Mouse (Mus musculus) lung, adult 2 months (tissue): ENCODE measurements at regions not wholly inside any gene's neighbourhood (a gene's known extent, or its start where the extent isn't known, plus 50 kb on each side); places are given as distances from the start of the nearest gene placed in this dataset.
"Not testable (repeated sequence)": the region's sequence is repeated elsewhere in the genome, so short reads cannot be mapped to it uniquely, and the experiment has no call there.

Source experiments
- DNase-seq: peaks from one replicate; pipeline ENCODE4 v3.0.0; 2022
- H3K4me1 ChIP-seq: fragments of 200-500 bp; 2 replicates; pipeline ENCODE4 v1.6.1; 2011; ENCODE audit warnings: low read length; ENCODE audit not compliant: control insufficient read depth, insufficient read depth
- H3K4me3 ChIP-seq: fragments of 200-500 bp; replicated peaks from 2 replicates; pipeline ENCODE3; 2011; ENCODE audit warnings: low read depth, mild to moderate bottlenecking, control low read depth, low read length; ENCODE audit errors: extremely low read depth
- CTCF ChIP-seq: fragments of 200-500 bp; IDR thresholded peaks from 2 replicates; pipeline ENCODE4 v1.5.1; 2011; ENCODE audit warnings: mild to moderate bottlenecking, low read length, control low read depth; ENCODE audit not compliant: insufficient read depth
- POLR2A ChIP-seq: fragments of 200-500 bp; IDR thresholded peaks from 2 replicates; pipeline ENCODE4 v1.6.1; 2011; ENCODE audit warnings: low read depth, mild to moderate bottlenecking, control low read depth, low read length, borderline replicate concordance; ENCODE audit errors: extremely low read depth
- WGBS: fragments of 180-500 bp; shearing (Covaris S2); methylation state at CpG from one replicate; pipeline ENCODE4 v1.1.7; 2018; 5-methylcytosine and 5-hydroxymethylcytosine counted together

GRCm38 (mm10) chr8:35144401-35144800, 621.2 kb upstream of the Gm19410 start:
- 30% methylated on average over 4 of the region's 4 CpGs for WGBS
- TF ChIP-seq POLR2A (no peak), CTCF (no peak)
- DNase-seq: no peak
- H3K4me3 ChIP-seq: no peak overlapping the region
- no peaks in the 10 kb centered on the region for H3K4me1 ChIP-seq

GRCm38 (mm10) chr8:35147481-35147880, 618.1 kb upstream of the Gm19410 start:
- 89% methylated on average over 8 of the region's 8 CpGs for WGBS
- no peaks in the 10 kb centered on the region for H3K4me1 ChIP-seq
- DNase-seq: no peak
- no peak overlapping the region for H3K4me3 ChIP-seq
- TF ChIP-seq POLR2A: no peak
- TF ChIP-seq CTCF: no peak

GRCm38 (mm10) chr8:35147967-35148366, 617.6 kb upstream of the Gm19410 start:
- DNase-seq: no peak
- Histone ChIP-seq H3K4me1 (no peaks in the 10 kb centered on the region), H3K4me3 (no peak overlapping the region)
- TF ChIP-seq CTCF (no peak), POLR2A (no peak)
- WGBS: 93% methylated on average over 8 of the region's 8 CpGs

GRCm38 (mm10) chr8:35152585-35152984, 613.0 kb upstream of the Gm19410 start:
- Histone ChIP-seq H3K4me3 (no peak overlapping the region), H3K4me1 (no peaks in the 10 kb centered on the region)
- DNase-seq: no peak
- no peak for TF ChIP-seq CTCF
- TF ChIP-seq POLR2A: no peak
- WGBS: 49% methylated on average over 7 of the region's 8 CpGs

GRCm38 (mm10) chr8:35156272-35156671, 609.3 kb upstream of the Gm19410 start:
- WGBS: 55% methylated on average over 5 of the region's 5 CpGs
- Histone ChIP-seq H3K4me3 (no peak overlapping the region), H3K4me1 (no peaks in the 10 kb centered on the region)
- TF ChIP-seq POLR2A (no peak), CTCF (no peak)
- no peak for DNase-seq

GRCm38 (mm10) chr8:35157711-35158110, 607.9 kb upstream of the Gm19410 start:
- no peak for DNase-seq
- Histone ChIP-seq H3K4me3 (no peak overlapping the region), H3K4me1 (no peaks in the 10 kb centered on the region)
- TF ChIP-seq CTCF (no peak), POLR2A (no peak)
- 80% methylated on average over 6 of the region's 6 CpGs for WGBS

GRCm38 (mm10) chr8:35159329-35159728, 606.3 kb upstream of the Gm19410 start:
- TF ChIP-seq CTCF (peak; percentile 82), POLR2A (no peak)
- peak; percentile 41 for DNase-seq
- WGBS: 22% methylated on average over 12 of the region's 12 CpGs
- Histone ChIP-seq H3K4me1 (no peaks in the 10 kb centered on the region), H3K4me3 (no peak overlapping the region)

GRCm38 (mm10) chr8:35160230-35160629, 605.4 kb upstream of the Gm19410 start:
- no peak for TF ChIP-seq CTCF
- no peak for TF ChIP-seq POLR2A
- 73% methylated on average over 12 of the region's 12 CpGs for whole genome bisulfite sequencing
- no peaks in the 10 kb centered on the region for H3K4me1 ChIP-seq

GRCm38 (mm10) chr8:35162166-35162565, 603.4 kb upstream of the Gm19410 start:
- DNase-seq, H3K4me1 ChIP-seq, H3K4me3 ChIP-seq: not testable (repeated sequence)
- 83% methylated on average over 4 of the region's 4 CpGs for WGBS

More at GRCm38 (mm10) chr8:35160230-35160629, 605.4 kb upstream of the Gm19410 start:
- no peak overlapping the region for H3K4me3 ChIP-seq
- no peak for DNase-seq

GRCm38 (mm10) chr8:35166611-35167010, 599.0 kb upstream of the Gm19410 start:
- TF ChIP-seq CTCF: no peak
- TF ChIP-seq POLR2A: no peak
- WGBS: 84% methylated on average over 6 of the region's 6 CpGs
- H3K4me1 ChIP-seq: no peaks in the 10 kb centered on the region
- DNase-seq: no peak
- no peak overlapping the region for H3K4me3 ChIP-seq
